Mouse (Mus musculus) midbrain, embryonic 12.5 days (tissue): ENCODE measurements at regions not wholly inside any gene's neighbourhood (a gene's known extent, or its start where the extent isn't known, plus 50 kb on each side); places are given as distances from the start of the nearest gene placed in this dataset.
A peak's percentile ranks its signal among the peaks of the same experiment; 100 is the strongest.

ENCODE experiments used
- ATAC-seq: fragments of 200-750 bp; cut with Nextera tagmentation; 2 replicates; pipeline ENCODE4 v1.8.0; 2017; ENCODE audit warnings: low read depth, moderate TSS enrichment, moderate library complexity; ENCODE audit not compliant: low FRiP score
- H3K27ac ChIP-seq: fragments of 300-500 bp; sonication (generic); replicated peaks from 2 replicates; pipeline ENCODE4 v1.5.1; 2016; ENCODE audit warnings: mild to moderate bottlenecking
- H3K27me3 ChIP-seq: fragments of 300-500 bp; sonication (generic); 2 replicates; pipeline ENCODE4 v1.6.1; 2016; ENCODE audit warnings: mild to moderate bottlenecking
- H3K36me3 ChIP-seq: fragments of 300-500 bp; sonication (generic); 2 replicates; pipeline ENCODE4 v1.6.1; 2016
- H3K4me1 ChIP-seq: fragments of 300-500 bp; sonication (generic); 2 replicates; pipeline ENCODE4 v1.6.1; 2016
- H3K4me2 ChIP-seq: fragments of 300-500 bp; sonication (generic); replicated peaks from 2 replicates; pipeline ENCODE4 v1.6.1; 2016; ENCODE audit warnings: mild to moderate bottlenecking, moderate library complexity
- H3K4me3 ChIP-seq: fragments of 300-500 bp; sonication (generic); 2 replicates; pipeline ENCODE4 v1.5.1; 2016; ENCODE audit warnings: mild to moderate bottlenecking
- H3K9ac ChIP-seq: fragments of 300-500 bp; sonication (generic); replicated peaks from 2 replicates; pipeline ENCODE4 v1.6.1; 2016; ENCODE audit warnings: mild to moderate bottlenecking, moderate library complexity
- H3K9me3 ChIP-seq: fragments of 300-500 bp; sonication (generic); 2 replicates; pipeline ENCODE4 v1.6.1; 2016; ENCODE audit warnings: mild to moderate bottlenecking
- WGBS: fragments of 180-500 bp; shearing (Covaris S2); methylation state at CpG from one replicate; pipeline ENCODE4 v1.1.7; 2016; 5-methylcytosine and 5-hydroxymethylcytosine counted together

- Histone ChIP-seq H3K9me3 (no peaks in the 10 kb centered on the region), H3K36me3 (no peaks in the 10 kb centered on the region), H3K9ac (no peak overlapping the region), H3K4me1 (0 out of 2 replicates have a peak, but pooled peaks cover 5% of the 10 kb centered on the region), H3K27me3 (no peaks in the 10 kb centered on the region), H3K4me3 (no peak overlapping the region), H3K27ac (peak overlapping the region; percentile 52), H3K4me2 (peak overlapping the region; percentile 33; the same call in 1 of the 2 replicates)
- ATAC-seq = no peak
- 58% methylated on average over 17 of the region's 17 CpGs for whole genome bisulfite sequencing
Observed at GRCm38 (mm10) chr2:169158005-169158673, 202.8 kb upstream of the Zfp64 start.

GRCm38 (mm10) chr2:169156908-169157307 lies 201.5 kb upstream of the Zfp64 start:
- no peaks in the 10 kb centered on the region for H3K36me3 ChIP-seq
- no peak overlapping the region for H3K27ac ChIP-seq
- ATAC-seq = no peak
- H3K4me1 ChIP-seq = 0 out of 2 replicates have a peak, but pooled peaks cover 5% of the 10 kb centered on the region
- no peak overlapping the region for H3K4me2 ChIP-seq
- no peaks in the 10 kb centered on the region for H3K9me3 ChIP-seq
- no peak overlapping the region for H3K9ac ChIP-seq
- H3K4me3 ChIP-seq = no peak overlapping the region
- H3K27me3 ChIP-seq = no peaks in the 10 kb centered on the region
- WGBS = 64% methylated on average over 8 of the region's 8 CpGs

GRCm38 (mm10) chr2:169154881-169155280 lies 199.5 kb upstream of the Zfp64 start:
- Histone ChIP-seq H3K9me3 (no peaks in the 10 kb centered on the region), H3K4me1 (0 out of 2 replicates have a peak, but pooled peaks cover 5% of the 10 kb centered on the region), H3K27me3 (no peaks in the 10 kb centered on the region), H3K9ac (no peak overlapping the region), H3K36me3 (no peaks in the 10 kb centered on the region), H3K27ac (no peak overlapping the region), H3K4me3 (no peak overlapping the region), H3K4me2 (no peak overlapping the region)
- no peak for ATAC-seq
- 81% methylated on average over 12 of the region's 12 CpGs for WGBS

- Histone ChIP-seq H3K27ac (no peak overlapping the region), H3K4me2 (no peak overlapping the region), H3K27me3 (no peaks in the 10 kb centered on the region), H3K9ac (no peak overlapping the region), H3K9me3 (no peaks in the 10 kb centered on the region), H3K36me3 (no peaks in the 10 kb centered on the region), H3K4me1 (no peaks in the 10 kb centered on the region), H3K4me3 (no peak overlapping the region)
- no peak for ATAC-seq
- WGBS = 87% methylated on average over 7 of the region's 7 CpGs
Observed at GRCm38 (mm10) chr2:169147655-169148054, 192.3 kb upstream of the Zfp64 start.

GRCm38 (mm10) chr2:169142224-169142623 lies 186.8 kb upstream of the Zfp64 start:
- Histone ChIP-seq H3K9ac (no peak overlapping the region), H3K27me3 (no peaks in the 10 kb centered on the region), H3K9me3 (no peaks in the 10 kb centered on the region), H3K36me3 (no peaks in the 10 kb centered on the region), H3K27ac (no peak overlapping the region), H3K4me1 (no peaks in the 10 kb centered on the region), H3K4me3 (no peak overlapping the region), H3K4me2 (no peak overlapping the region)
- ATAC-seq = no peak
- WGBS = 83% methylated on average over 8 of the region's 8 CpGs

GRCm38 (mm10) chr2:169133855-169134254 lies 178.5 kb upstream of the Zfp64 start:
- no peak for ATAC-seq

GRCm38 (mm10) chr2:169125476-169125875 lies 170.1 kb upstream of the Zfp64 start:
- Histone ChIP-seq H3K4me3 (no peak overlapping the region), H3K4me1 (no peaks in the 10 kb centered on the region), H3K27ac (no peak overlapping the region), H3K9ac (no peak overlapping the region), H3K9me3 (no peaks in the 10 kb centered on the region; the same call in 1 of the 2 replicates), H3K4me2 (no peak overlapping the region), H3K27me3 (no peaks in the 10 kb centered on the region), H3K36me3 (no peaks in the 10 kb centered on the region)
- no peak for ATAC-seq
- WGBS = 90% methylated on average over 10 of the region's 10 CpGs

More at GRCm38 (mm10) chr2:169133855-169134254, 178.5 kb upstream of the Zfp64 start:
- no peak overlapping the region for H3K9ac ChIP-seq
- no peak overlapping the region for H3K4me3 ChIP-seq
- no peaks in the 10 kb centered on the region for H3K36me3 ChIP-seq
- H3K27ac ChIP-seq = no peak overlapping the region
- no peaks in the 10 kb centered on the region for H3K9me3 ChIP-seq
- no peak overlapping the region for H3K4me2 ChIP-seq
- 62% methylated on average over 15 of the region's 15 CpGs for WGBS
- peaks cover 8% of the 10 kb centered on the region for H3K4me1 ChIP-seq
- H3K27me3 ChIP-seq = no peaks in the 10 kb centered on the region

GRCm38 (mm10) chr2:169122887-169123286 lies 167.5 kb upstream of the Zfp64 start:
- ATAC-seq = no peak
- Histone ChIP-seq H3K9ac (no peak overlapping the region), H3K4me1 (no peaks in the 10 kb centered on the region)

GRCm38 (mm10) chr2:169116841-169117240 lies 161.5 kb upstream of the Zfp64 start:
- no peak for ATAC-seq
- Histone ChIP-seq H3K9me3 (no peaks in the 10 kb centered on the region), H3K4me1 (no peaks in the 10 kb centered on the region; the same call in 1 of the 2 replicates), H3K27me3 (no peaks in the 10 kb centered on the region), H3K4me3 (no peak overlapping the region), H3K9ac (no peak overlapping the region), H3K4me2 (no peak overlapping the region), H3K36me3 (no peaks in the 10 kb centered on the region), H3K27ac (no peak overlapping the region)
- WGBS = 62% methylated on average over 10 of the region's 10 CpGs

More at GRCm38 (mm10) chr2:169122887-169123286, 167.5 kb upstream of the Zfp64 start:
- H3K9me3 ChIP-seq = no peaks in the 10 kb centered on the region; the same call in 1 of the 2 replicates
- 86% methylated on average over 7 of the region's 7 CpGs for WGBS
- no peak overlapping the region for H3K4me2 ChIP-seq
- H3K27me3 ChIP-seq = no peaks in the 10 kb centered on the region
- H3K4me3 ChIP-seq = no peak overlapping the region
- no peaks in the 10 kb centered on the region for H3K36me3 ChIP-seq
- no peak overlapping the region for H3K27ac ChIP-seq

- Histone ChIP-seq H3K27me3 (no peaks in the 10 kb centered on the region), H3K27ac (no peak overlapping the region), H3K4me2 (no peak overlapping the region), H3K4me1 (no peaks in the 10 kb centered on the region), H3K4me3 (no peak overlapping the region), H3K9me3 (peaks cover 7% of the 10 kb centered on the region), H3K9ac (no peak overlapping the region), H3K36me3 (no peaks in the 10 kb centered on the region)
- no peak for ATAC-seq
- WGBS = 87% methylated on average over 4 of the region's 4 CpGs
Observed at GRCm38 (mm10) chr2:169109044-169109443, 153.7 kb upstream of the Zfp64 start.

- Histone ChIP-seq H3K36me3 (no peaks in the 10 kb centered on the region), H3K4me2 (no peak overlapping the region), H3K9ac (no peak overlapping the region), H3K9me3 (peaks cover 7% of the 10 kb centered on the region), H3K27me3 (no peaks in the 10 kb centered on the region), H3K27ac (no peak overlapping the region), H3K4me1 (no peaks in the 10 kb centered on the region), H3K4me3 (no peak overlapping the region)
- no peak for ATAC-seq
- 42% methylated on average over 10 of the region's 10 CpGs for WGBS
Observed at GRCm38 (mm10) chr2:169108037-169108436, 152.7 kb upstream of the Zfp64 start.

GRCm38 (mm10) chr2:169101506-169102261 lies 146.3 kb upstream of the Zfp64 start:
- no peak for ATAC-seq
- Histone ChIP-seq H3K9ac (no peak overlapping the region), H3K4me1 (no peaks in the 10 kb centered on the region), H3K9me3 (peaks cover 6% of the 10 kb centered on the region; the same call in 1 of the 2 replicates), H3K27ac (no peak overlapping the region), H3K4me3 (no peak overlapping the region), H3K27me3 (no peaks in the 10 kb centered on the region), H3K4me2 (no peak overlapping the region), H3K36me3 (no peaks in the 10 kb centered on the region)
- 92% methylated on average over 13 of the region's 13 CpGs for WGBS
